Mouse (Mus musculus) left cerebral cortex, adult 11 months (tissue): ENCODE results near the gene Daam1.

ENCODE experiments used
- DNase-seq: peaks from one replicate; pipeline ENCODE4 v3.0.0; 2022; ENCODE audit warnings: low spot score

Daam1 gene

DNA sequence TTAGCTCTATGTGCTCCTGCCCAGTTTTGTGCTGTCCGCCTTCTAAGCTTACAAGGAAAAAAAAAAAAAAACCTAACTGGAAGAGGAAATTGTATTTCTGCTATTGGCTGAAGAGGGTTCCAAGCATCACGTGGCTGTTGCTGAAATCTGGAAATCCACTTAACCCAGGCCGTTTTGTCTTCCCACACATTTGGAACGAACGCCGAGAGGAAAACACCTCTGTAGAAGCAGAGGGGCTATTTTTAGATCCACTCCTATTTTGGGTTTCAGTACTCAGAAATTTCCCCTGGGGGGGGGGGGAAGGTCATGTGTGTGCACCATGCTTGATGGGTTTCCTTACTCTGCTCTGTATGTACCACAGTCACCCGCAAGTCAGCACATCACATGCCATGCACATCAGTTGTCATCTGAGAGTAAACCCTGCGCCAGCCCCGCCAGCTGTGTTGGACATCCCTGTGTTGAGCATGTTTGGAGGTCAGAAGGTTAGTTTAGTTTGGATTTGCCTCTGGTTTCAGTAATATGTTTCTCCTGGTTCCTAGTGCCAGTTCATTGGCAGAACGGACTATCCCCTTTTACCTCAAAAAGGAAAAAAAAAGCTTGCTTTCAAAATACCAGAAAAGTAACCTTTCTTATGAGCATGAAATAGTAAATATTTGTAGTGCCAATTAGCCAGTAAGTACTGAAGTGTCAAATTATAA lies 33.1 kb downstream of the Daam1 start:
- no peak for DNase-seq

DNA sequence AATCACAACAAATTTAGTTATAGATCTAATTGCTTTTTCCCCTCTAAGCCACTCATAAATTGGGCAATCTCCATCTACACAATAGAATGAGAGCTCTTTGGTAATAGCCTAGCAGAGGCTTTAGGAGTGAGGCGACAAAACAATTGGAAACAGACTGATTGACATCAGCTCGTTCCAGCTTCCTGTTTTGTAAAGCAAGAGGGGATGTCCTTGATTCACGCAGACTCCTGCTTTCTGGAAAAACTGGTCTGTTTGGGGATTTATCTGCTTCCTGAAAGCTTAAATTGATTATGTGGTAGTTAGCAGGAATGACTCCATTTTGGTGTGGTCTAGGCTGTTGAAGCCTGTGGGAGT lies 33.6 kb downstream of the Daam1 start:
- DNase-seq = no peak

DNA sequence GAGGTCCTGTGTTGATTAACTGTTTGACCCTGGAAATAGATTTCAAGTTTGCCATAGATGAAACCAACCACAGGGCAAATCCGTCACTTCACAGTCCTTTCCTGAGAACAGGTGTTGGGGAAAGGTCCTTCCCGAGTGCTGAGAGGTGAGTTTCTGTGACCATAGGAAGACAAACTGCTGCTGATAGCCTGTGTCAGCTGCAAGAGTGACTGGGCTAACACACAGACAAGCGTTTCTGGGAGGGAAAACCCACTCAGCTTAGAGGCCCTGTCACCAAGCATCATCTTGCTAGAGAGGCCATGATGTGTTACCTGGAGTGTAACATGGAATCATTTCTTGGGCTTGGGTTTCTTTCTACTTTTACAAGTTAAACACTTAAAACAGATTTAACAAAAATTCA lies 35.1 kb downstream of the Daam1 start:
- no peak for DNase-seq

DNA sequence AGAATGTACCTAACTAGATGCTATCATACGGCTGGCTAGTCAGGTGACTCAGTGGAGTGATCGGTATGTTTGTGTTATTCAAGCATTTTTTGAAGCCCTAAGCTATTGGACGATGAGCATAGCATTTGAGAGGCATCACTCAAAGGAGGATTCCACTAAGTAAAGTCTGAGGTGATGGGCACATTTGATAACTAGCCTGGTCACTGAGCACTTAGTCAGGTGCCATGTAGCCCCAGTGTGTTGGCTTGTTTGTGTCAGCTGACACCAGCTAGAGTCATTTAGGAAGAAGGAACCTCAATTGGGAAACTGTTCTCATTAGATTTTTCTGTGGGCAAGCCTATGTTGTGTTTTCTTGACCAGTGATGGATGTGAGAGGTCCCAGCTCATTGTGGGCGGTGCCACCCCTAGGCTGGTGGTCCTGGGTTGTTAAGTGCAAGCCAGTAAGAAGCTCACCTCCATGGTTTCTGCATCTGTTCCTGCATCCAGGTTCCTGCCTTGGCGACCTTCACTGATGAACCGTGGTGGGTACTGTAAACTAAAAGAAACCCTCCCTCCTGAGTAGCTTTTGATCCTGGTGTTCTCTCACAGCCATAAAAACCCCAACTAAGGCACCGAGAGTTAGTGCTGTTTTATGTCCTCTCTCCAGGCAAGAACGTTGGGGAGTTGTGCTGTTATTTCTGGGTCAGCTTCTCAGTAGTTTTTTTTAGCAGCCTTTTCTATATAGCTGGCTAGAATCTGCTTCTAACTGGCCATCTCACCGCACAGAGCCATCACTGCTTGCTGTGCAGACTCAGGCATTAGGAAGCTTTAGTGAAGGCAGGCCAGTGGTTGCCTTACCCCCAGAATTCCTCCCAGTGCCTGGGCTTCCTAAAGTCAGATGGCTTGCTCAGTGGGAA lies 36.7 kb downstream of the Daam1 start:
- DNase-seq = no peak

DNA sequence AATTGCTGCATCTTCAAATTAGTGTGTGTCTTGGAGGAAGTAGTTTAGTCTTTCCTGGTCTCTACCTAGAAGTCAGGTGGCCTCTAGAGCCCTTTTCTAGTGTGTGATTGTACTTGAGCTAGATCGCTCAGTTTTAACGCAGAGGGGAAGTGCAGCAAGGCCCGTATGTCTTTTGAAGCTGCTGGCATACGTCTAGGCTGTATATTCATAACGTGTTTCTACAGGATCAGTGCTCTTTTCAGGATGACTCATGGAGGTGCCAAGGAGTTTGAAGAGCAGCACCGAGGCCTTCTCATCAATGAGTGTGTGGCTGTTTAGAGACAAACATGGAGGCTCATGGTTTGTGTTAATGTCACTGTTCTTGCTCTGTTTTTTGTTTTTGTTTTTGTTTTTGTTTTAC lies 39.8 kb downstream of the Daam1 start:
- DNase-seq = no peak

DNA sequence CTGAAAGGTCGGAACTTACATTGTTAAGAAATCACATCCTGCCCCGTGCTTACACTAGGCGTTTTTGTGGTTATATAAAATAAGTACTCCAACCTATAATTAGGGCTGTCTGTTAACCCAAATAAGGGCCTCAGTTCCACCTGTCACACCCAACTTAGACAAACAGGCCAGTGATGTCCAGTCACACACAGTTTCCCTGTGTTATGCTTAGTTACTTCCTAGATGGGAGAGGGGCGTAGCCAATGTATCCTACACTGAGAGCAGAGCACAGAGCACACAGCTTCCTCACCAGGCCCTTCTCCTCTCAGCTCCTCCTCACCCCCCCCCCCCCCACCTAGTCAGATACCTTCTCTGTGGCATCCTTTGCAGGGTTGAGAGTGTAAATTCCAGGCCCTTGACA lies 41.5 kb downstream of the Daam1 start:
- no peak for DNase-seq

DNA sequence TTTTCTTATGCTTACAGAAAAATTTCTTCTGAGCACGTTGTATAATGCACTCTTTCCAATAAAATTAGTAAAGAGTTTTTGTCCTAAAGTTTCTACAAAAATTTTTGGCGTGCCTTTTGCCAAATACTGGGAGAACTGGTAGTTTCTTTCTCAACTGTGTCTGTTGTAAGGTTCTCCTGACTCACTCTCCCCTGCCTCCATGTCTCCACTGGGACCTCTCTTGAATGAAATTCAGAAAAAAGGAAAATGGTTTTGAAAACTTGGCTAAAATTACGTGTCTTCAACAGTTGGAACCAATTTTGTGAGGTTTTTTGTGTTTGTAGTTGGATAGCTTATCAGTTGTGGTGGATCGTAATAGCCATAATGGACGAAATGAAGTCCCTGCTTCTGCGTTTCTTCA lies 43.7 kb downstream of the Daam1 start:
- no peak for DNase-seq

DNA sequence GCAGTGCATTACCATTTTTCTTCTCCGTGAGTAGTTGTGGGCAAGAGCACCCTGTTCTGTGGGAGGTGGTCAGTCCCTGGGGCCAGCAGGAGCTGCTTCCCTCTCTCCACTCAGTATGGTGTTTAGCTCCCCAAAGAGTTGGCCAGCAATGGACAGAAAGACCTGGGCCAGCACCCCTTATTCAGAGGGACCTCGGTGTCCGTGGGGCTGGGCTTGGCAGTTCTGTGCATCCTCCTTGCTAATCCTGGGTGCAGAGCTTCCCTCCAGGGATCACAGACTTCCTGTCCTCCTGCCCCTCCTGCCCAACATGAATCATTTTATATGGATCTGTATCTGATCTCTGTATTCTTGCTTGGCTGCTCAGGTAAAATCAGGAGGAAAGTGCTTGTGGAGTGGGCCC lies 44.1 kb downstream of the Daam1 start:
- no peak for DNase-seq

DNA sequence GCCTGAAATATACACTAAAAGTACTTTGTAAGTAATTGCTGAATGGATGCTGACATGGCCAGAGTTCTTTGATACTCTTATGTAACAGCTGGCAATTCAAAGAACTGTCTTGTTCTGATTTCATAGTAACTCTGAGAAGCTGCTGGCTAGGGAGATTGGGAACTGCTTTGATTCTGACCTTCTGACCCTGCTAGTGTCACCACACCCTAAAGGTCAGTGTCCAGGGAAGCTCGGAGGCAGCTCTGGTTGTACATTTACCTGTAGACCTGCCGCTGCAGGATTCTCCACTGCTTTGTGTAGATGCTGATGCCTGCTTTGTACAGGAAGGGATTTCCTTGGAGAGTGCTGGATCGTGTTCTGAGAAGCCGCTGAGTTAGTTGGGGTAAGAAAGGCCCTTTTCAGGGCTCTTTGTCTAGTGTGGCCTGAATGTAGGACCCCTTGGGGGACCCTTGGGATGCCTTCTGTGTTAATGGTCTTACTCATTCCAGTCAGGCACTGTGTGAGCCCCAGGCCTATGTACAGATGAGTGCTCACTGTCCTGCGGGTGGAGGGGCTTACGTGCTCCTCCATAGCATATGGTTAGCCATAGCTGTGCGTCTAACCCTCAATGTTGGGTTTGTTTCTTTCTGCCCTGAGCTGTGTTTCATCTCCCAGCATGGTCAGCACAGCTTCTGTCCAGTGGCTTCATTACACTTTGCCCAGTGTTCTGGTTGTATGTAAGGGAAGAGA lies 45.0 kb downstream of the Daam1 start:
- no peak for DNase-seq

DNA sequence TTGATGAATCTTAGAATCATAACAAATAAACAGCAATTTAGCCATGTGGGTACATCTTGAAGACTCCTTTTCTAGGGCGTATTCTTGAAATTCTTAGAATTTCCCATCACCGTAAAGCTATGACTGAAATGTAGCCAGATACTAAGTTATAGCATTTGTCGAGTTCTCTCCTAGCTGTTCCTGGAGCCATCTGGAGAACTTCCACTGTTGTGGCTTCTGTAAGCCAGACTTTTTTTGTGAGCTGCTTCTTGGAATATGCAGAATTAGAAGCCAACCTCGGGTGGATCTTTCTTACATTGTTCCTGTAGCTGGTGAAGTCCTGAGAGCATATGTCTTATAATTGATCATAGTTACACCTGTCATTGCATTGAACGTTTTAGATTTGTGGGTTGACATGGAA lies 50.1 kb downstream of the Daam1 start:
- no peak for DNase-seq

DNA sequence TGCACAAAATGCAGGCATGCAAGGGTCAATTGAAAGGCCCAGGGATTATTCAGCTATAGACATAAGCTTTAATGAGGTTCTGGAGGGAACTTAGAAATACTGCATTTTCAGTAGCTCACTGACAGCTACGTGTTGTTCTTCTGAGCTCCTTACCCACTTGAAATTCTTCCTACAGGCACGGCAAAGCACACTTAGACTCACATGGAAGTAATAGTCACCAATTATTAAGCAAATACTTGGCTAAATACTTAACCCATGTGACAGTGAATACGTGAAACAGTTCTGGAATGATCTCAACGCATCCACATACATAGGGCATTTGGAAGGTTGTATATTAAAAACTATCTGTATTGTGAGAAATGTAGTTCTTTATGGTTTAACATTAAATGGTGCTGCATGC lies 50.6 kb downstream of the Daam1 start:
- DNase-seq = no peak

DNA sequence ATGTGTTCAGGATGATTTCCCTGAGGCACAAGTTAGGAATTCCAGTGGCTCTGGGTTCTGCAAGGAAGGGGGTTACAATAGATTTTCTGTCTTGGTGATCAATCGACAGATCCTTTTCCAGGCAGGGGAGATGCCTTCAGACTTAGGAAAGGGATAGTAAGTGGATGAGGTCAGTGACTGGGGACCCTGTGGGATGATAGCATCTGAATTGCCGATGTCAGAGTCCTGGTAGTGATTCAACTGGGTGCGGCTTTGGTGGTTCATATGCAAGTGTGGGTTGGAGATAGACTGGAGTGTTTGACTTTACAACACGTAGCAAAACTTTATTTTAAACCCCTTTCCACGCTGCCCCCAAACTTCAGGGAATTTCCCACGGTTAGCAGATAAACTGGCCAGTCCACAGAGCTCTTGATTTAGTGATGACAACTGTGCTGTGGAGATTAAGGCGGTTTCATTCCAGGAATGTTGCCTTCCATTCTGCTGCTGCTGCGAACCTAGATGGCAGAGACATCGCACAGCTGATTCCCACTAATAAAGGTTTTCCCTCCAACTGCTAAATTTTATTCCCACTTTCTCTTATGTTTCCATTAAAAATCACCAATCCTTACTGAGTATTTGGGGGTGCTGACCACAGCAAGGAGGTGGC lies 52.3 kb downstream of the Daam1 start:
- DNase-seq = no peak

DNA sequence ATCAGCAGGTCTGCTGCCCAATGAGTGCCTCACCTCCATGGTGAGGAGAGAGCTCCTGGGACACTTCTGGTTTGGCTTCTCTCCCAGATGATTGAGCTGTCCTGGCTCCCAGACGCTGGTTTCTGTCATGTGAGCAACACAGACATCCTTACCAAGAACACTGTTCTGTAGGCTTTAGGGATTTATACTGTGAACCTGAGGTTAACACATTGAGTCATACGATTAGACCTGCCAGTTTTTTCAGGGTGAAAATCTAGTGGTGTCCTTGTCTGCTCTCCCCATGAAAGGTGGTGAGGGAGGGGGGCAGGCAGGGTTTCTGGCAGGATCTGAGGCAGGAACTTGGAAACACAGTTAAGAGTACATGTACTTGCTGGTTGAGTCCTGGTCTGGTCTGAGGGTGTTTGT lies 54.3 kb downstream of the Daam1 start:
- DNase-seq = no peak

DNA sequence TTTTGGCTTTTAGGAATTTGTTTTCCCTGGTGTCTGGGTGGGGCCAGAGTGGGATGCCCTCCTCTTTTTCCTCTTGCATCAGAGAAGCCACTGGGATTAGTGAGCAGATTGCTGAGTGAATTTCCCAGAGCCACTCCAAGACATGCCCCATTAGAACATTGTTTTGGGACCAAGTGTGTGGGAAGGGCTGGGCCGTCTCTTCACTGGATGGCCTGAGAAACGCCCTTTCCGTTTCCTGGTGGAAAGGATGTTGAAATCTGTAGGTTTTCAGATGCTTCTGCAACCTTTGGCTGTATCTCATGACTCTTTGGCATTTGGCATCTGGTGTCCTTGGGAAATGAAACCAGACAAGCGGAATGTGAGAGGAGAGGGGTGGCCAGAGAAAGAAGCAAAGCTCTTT lies 54.8 kb downstream of the Daam1 start:
- DNase-seq = no peak

DNA sequence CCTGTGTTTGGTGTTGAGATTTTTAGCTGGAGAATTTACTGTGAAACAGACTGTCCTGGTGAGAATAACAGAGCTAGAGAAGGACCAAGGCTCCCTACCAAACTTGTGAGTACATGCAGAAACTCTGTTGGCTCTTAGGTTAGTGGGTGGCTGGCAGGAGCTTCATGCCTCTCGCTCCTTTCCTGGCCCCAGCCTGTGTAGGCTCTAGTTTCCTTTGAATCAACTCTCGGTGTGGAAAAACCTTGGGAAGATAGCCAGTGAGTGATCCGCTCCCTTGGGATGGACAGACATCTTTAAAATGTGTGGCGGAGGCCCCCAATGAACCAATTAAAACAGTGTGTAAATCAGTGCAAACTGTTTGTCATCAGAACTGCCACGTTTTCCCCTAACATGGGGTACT lies 55.5 kb downstream of the Daam1 start:
- DNase-seq = no peak

DNA sequence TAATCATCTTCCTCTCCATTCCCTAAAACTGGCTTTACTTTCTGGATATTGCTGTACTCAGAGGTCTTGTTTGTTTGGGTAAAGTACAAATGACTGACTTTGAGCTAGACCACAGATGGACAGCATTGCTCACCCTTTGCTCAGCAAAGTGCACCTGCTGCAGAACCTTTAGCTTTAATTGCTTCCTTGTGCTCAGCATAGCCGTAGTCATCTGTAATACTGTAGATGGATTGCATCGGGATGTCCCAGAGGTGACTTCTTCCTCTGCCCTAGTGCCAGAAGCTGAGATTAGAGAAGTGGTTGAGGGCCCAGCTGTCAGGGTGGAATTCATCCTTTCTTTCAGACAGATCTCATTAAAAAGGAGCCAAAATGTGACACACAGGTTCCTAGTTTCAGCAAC lies 56.1 kb downstream of the Daam1 start:
- no peak for DNase-seq

DNA sequence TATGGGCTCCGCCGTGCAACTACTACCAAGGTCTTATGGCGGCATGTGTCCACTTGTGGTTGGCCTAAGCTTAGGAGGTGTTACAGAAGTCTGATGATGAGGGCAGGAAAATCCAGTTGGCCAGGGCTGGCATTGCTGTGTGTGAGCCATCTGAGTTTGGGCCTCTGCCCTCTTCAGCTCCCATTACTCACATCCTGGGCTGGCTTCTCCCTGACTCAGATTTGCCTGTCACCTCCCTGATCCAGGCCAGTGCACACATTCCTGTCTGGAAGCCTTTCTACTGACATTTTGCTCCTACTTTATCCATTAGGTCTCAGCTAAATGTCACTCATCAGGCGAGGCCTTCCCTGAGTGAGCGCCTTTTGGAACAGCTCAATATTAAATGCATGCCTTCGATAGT lies 57.5 kb downstream of the Daam1 start:
- DNase-seq = no peak

DNA sequence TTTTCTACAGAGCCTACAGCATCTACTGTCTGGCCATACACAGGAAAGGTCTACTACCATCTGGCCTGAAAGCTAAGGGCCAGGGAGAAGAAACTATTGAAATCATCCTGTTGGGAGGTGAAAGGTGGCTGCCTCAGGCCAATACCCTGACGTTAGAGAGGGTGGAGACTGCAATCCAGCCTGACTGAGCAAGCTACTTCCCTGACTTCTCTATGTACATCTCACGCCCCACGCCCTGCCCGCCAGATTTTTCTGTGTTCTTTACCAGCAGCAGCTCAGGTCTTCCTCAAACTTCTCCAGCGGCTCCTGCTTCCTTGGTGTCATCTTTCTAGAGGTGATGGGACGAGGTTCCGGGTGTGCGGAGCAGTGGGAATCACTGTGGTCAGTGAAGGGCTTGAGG lies 58.4 kb downstream of the Daam1 start:
- no peak for DNase-seq

DNA sequence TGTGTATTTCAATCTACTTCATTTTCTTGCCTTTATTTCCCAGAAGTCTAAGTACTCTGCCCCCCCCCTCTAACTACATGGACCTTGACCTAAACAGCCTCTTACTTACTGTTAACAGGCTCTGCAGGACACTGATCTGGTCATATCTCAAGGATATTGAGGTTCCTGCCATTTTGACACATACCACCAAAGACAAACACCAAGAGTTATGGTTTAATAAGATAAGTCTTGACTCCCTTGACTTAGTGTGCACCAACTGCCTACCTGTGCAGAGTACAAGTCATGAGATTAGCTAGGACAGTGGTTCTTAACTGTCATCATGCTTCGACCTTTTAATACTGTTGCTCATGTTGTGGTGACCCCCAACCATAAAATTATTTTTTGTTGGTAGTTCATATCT lies 59.4 kb downstream of the Daam1 start:
- DNase-seq = no peak

DNA sequence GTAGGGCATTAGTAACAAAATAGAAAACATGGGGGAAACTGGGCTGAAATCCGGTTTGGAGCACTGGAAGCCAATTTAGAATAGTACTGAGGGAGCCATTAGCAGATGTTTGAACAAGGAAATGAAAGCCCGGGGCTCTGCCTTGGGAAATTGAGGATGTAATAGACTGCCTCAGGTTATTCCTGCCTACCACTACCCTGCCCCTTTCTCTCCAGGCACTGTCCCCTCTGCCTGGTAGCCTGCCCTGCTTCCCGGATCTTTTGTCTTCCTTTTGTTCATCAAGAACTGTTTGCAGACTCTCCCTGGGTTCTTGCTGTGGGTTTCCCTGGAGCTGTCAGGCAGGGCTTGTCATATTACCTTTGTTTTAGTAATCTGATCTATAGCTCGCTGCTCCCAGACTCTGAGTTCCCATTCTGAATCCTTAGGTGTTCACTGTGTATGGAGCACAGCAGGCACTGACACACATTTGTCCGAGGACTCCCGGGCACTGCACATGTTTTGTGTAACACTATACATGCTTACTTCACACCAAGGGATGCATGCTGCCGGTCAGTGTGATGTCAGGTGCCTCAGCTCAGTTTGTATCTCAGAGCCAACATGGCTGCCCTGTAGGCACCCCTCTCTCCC lies 61.0 kb downstream of the Daam1 start:
- no peak for DNase-seq

DNA sequence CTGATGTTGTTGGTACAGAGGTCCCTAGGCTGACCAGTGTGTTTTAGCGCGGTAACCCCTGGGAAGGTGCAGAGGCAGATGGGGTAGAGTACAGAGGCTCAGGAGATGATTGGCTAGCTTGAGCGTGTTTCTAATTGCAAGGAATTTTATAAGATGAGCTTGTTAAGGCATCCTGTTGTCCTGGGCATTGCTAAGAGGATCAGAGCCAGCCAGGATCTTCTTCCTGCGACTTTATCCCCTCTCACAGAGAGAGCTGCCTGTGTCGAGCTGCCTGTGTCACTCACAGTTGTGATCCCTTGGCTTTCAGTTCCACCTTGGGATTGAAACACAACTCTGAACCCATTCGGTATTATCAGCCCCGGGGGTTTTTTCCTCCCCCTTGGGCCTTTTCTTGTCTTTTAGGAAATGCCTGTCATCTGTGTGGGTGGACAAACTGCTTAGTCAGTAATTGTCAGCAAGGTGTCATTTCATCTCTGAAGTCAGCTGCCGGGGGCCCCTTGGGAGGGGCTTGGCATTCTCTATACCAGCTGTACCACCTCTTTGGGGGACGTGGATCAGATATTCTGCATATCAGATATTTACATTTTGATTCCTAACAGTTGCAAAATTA lies 62.2 kb downstream of the Daam1 start:
- no peak for DNase-seq

DNA sequence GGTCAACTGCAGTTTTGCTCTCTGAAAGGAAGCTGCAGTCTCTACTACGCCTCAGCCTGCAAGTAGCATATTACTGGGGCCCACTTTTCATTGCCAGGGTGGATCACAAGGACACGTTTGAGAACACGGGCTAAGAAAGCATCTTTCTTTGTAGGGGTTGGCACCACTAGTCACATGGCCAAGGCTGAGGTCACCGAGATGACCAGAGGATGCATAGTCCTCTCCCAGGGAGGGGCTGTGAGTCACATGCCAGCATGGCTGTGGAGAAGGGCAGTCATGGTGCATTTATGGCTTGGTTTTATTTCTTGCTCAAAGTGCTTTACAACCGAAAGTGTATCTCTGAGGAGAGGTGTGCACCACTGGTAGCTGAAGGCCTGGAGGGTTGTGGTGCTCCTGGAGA lies 67.4 kb downstream of the Daam1 start:
- peak; percentile 40 for DNase-seq
